Mouse (Mus musculus): Measurements from ENCODE around the gene Col6a5.
"Not testable (repeated sequence)": the region's sequence is repeated elsewhere in the genome, so short reads cannot be mapped to it uniquely, and the experiment has no call there.

The Col6a5 gene

DNA sequence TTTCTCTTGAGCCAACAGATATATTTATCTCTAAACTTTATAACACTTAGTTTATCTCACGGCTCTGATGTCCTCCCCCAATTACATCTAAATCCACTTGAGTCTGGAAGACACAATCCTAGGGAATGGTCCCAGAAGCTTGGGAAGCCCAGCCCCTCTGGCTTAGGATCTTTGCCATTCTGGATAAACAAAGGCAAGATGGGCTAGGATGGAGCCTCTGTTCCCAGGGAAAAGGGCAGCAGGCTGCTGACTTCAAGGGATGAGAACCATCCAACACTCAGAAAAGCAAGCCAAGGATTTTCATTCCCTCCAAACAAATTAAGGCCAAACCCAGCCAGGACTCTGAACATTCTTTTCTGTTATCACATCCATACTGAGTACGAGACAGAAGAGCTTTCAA is 51.1 kb downstream of the Col6a5 start:
- no peak for DNase-seq

- no peak for DNase-seq
These were observed 53.0 kb downstream of the Col6a5 start for GRCm38 (mm10) chr9:105907411-105907810.

DNA sequence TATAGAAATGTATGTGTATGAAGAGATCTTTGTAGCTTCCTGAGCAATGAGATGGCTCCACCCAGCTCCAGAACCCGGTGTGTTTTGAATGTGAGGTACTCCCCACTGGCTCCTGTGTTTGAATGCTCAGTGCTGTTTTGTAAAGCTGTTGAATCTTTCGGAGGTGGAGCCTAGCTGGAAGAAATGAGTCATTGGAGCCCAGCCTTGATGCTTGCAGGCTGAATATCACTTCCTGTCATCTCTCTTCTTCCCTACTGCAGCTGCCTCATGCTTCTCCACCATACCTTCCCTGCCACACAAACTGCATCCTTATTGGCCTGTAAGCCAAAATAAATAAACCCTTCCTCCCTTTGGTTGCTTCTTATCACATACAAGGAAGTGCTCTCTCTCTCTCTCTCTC is 72.9 kb downstream of the Col6a5 start:
- no peak for DNase-seq

DNA sequence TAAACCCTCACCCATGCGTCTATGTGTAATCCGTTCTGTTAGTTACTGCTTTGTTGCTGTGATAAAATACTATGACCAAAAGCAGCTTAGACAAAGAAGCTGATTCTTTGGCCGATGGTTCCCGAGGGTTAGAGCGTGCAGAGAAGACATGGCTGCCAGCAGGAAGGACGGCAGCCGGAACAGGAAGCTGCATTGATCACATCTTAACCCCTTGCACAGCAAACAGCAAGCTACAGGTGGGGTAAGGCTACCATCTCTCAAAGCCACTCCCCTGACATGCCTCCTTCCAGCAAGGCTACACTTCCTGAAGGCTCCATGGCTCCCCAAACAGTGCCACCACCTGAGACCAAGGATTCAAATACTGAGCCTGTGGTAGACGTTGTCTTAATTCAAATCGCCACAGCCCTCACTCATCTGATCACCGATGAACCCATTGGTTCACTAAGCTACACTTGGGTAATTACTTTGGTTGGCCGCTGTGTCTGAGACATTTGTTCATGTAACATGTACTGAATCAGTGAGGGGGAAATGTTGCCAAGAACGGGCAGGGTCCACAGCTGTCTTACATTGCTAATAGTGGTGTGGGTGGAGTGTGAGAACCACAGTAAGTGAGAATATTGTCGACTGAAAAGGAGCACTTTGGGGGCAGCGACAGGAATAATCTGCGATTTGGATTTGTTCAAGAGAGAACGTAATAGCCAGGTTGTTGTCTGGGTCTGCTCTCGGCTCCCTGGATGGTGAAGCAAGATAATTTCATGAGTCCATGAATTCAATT is 75.6 kb downstream of the Col6a5 start:
- DNase-seq, result no peak

DNA sequence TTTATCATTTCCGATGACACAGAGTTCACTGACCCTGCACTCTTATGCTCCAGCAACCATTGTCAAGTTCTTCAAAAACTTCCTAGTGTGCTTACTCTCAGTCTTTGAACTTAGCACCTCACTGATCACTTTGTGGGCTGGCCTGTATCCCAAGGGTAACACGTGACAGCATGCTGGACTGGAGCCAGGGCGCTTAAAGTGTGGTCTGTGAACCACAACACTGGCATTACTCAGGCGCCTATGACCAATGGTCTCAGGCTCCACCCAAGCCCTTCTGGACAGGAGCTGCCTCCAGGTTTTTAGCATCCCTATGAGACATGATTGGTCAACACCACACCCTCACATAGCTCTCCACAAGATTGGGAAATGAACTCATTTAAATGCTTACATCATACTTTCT is 79.7 kb downstream of the Col6a5 start:
- no peak for DNase-seq

- DNase-seq, result no peak
These were observed 81.9 kb downstream of the Col6a5 start for GRCm38 (mm10) chr9:105878365-105879108.

- DNase-seq, result no peak
These were observed 84.3 kb downstream of the Col6a5 start for GRCm38 (mm10) chr9:105876124-105876523.

DNA sequence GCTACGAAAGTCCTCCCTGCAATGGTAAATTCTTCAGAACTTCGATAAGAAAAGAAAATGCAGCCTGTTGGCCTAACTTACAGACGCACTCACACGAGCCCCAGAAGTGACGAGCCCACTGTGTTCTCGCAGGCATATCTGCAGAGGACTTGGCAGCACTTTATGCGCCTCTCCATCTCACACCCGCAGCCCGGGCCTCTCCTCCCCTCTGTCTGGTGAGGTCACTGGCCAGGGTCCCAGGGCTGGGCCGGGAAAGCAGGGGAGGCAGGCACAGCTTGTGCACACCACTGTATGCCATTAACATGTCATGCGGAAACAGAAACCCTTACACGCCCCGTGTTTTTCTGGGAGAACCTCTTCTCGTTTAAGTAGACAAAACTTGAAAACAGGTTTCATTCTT is 88.8 kb downstream of the Col6a5 start:
- DNase-seq, result no peak

- DNase-seq, result peak in 1 of 2 experiments; percentile 48
These were observed 102.7 kb downstream of the Col6a5 start for GRCm38 (mm10) chr9:105857773-105858172.

DNA sequence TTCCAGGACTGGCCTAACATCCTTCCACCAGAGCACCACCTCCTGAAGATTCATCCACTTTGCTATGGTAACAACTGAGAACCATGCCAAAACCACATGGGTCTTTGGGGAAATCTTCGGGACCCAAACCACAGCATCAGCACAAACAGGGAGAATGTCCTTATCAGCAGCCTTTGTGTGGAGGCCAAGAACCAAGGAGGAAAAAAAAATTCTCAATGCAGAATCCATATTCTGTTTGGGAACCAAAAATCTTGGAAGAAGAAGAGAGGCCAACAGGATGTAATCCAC is 107.7 kb downstream of the Col6a5 start:
- no peak for DNase-seq

DNA sequence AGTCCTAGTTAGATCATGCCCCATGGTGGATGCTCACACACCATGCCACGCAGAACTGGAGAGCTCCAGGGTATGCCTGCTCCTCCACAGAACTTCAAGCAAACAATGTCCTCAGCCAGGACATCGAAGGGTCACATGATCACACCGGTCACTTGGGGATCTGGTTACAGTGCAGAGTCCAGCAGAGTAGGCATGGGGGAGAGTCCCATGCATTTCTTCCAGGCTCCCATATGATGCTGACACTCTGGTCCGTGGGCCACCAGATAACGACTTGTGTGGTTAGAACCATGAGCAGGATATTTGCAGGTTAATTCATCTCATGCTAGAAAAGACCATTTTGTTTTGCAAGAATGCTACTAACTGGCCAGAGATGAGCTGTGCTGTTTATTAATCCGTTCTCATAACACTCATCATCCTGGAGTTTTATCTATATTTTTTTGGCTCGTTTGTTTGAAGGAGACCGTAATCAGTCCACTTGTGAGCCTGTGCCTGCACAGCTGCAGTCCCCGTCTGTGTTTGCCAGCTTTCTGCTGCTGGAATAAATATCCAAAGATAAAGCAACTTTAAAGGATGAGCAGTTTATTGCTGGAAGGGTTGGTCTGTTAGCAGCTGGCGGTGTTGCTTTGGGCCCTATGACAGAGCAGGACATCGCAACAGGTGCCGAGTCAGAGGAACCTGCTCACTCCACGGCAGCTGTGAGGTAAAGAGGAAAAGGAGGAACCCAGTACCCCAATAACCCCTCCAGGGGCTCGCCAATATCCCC is 108.2 kb downstream of the Col6a5 start:
- DNase-seq, result no peak

DNA sequence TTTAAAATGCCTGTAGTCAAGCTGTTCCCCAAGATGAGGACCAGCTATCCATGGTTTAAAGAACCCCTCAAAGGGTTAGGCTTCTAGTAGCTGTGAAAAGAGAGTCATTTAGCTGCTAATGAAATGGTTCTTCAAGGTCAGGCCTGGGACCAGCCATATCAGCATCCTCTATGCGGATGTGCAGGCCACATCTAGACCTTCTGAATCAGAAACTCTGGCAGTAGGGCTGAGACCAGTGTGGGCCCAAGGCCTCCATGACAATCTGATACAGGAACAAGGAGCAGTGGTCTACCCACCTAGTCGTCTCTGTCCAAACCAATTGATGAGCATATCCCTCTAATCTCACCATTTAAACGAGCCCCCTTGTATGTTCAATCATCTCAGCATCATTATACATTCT is 109.4 kb downstream of the Col6a5 start:
- DNase-seq, result no peak

GRCm38 (mm10) chr9:105848396-105848795 is 112.0 kb downstream of the Col6a5 start:
- DNase-seq, result no peak

- no peak for DNase-seq
These were observed 113.2 kb downstream of the Col6a5 start for GRCm38 (mm10) chr9:105847261-105847660.

GRCm38 (mm10) chr9:105841386-105841785 is 119.1 kb downstream of the Col6a5 start:
- not testable (repeated sequence) for DNase-seq

- no peak for DNase-seq
These were observed 121.3 kb downstream of the Col6a5 start for GRCm38 (mm10) chr9:105839147-105839515.

DNA sequence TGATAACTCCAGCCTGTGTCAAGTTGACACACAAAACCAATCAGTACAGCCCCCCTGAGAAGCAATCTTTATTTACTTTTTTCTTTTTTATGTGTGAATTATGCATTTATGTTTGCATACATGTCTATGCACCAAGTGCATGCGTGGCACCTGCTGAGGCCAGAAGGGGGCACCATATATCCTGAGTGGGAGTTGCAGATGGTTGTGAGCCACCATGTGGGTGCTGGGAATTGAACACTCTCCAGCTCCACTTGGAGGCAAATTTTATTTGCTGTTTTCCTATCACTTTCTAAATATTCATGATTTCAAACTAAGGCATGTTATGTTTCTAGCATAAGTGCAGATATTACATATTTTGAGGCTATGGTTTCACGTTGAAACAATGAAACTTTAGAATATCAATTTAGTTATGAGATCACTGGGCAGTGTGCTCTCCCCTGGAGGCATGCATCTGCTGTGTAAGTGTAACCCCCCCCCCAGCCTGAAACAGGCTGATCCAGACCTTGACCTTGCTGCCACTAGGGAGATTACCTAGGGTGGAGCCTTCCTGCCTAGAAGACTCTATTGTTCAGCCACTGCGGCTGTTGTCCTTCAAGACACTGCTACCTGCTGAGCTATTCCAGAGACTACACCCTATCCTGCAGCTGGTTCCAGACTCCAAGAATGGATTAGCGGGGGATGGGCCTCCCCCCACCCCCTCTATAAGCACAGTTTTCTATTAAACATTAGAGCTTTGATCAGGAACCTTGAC is 121.9 kb downstream of the Col6a5 start:
- no peak for DNase-seq

GRCm38 (mm10) chr9:105835587-105835986 is 124.9 kb downstream of the Col6a5 start:
- no peak for DNase-seq

GRCm38 (mm10) chr9:105834799-105835198 is 125.6 kb downstream of the Col6a5 start:
- no peak for DNase-seq

DNA sequence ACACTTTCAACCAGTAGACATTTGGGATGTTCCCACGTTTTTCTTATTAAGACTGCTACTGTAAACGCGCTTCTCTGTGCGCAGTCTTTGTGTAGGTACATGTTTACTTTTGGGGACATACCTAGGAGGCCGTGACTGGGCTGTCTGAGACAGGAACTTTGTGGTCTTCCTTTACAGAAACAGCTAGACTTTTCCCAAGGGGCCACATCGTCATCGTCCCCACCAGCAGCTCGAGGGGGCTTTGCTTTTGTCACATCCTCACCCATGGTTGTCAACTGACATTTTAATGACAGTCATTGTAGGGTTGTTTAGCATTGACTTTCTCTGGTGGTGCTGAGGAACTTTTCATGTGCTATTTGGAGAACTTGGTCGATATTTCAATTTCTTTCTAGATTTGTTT is 129.2 kb downstream of the Col6a5 start:
- DNase-seq, result peak in 1 of 2 experiments; percentile 7

DNA sequence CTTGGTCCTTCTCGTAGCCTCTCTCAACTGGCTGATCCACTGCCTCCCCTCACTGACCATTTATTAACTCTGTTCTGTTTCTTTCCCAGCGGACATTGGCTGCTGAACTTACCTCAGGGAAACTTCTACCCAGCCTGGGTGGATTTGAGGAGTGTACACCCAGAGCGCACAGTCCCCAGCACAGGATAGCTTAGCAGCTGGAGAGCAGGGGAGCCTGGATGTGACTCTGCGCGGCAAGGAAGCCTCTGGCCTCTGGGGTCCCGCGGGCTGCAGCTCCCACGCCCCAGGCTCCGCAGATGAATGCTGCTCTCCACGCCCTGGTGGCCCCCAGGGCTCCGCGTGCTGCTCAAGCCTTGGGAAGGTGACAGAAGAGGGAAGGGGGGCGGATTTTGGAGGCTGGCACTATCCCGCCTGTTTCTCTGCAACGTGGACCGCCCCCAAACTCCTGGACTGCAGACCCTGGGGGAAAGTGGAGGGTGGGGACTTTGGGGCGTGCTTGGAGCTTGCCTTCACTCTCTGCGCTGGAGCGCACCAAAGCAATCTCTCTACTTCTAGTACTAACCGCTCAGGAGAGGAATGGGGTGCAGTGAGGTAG is 132.6 kb downstream of the Col6a5 start, which contains the start of gene Col6a6:
Gene Col6a6, minus strand, starts transcription at position 370 of the 595 bp plus-strand sequence.
- DNase-seq, result no peak

GRCm38 (mm10) chr9:105827076-105827647 is 133.3 kb downstream of the Col6a5 start:
- DNase-seq, result no peak
